Mouse (Mus musculus): ENCODE results near the gene Sbk2.

The Sbk2 gene

DNA sequence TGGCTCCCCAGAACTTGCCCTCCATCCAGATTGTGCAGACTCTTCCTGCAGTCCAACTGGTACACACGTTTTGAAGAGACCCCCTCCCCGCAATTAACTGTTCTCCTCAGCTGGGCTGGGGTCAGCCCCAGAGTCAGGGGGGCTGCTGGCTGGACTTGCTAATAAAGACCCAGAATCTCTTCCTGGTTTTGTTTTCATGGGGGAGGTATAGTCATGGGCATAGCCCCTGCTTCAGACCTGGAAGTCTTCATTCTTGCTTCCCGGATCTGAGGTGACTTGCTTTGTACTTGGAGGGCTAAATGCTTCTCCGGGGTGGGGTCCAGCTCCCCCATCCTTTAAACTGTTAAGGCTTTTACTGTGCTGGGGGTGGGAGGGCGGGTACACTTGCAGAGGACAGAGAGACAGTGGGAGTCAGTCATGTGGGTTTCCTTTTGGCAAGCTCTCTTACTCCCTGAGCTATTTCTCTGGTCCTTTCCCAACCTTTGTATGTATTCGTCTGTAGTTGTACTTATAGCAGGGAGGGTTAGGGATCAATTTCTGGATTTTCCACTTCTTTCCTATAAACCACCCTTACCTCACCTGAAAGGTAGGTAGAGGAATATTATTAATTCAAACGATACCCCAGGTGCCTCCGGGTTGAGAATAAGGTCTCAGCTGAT lies 42.3 kb downstream of the Sbk2 start, which contains the start of gene Nat14:
Nat14 (plus strand) TSS at position 205 of the 659 bp plus-strand sequence.
- no peak for DNase-seq (ENCODE audit: low spot score)

DNA sequence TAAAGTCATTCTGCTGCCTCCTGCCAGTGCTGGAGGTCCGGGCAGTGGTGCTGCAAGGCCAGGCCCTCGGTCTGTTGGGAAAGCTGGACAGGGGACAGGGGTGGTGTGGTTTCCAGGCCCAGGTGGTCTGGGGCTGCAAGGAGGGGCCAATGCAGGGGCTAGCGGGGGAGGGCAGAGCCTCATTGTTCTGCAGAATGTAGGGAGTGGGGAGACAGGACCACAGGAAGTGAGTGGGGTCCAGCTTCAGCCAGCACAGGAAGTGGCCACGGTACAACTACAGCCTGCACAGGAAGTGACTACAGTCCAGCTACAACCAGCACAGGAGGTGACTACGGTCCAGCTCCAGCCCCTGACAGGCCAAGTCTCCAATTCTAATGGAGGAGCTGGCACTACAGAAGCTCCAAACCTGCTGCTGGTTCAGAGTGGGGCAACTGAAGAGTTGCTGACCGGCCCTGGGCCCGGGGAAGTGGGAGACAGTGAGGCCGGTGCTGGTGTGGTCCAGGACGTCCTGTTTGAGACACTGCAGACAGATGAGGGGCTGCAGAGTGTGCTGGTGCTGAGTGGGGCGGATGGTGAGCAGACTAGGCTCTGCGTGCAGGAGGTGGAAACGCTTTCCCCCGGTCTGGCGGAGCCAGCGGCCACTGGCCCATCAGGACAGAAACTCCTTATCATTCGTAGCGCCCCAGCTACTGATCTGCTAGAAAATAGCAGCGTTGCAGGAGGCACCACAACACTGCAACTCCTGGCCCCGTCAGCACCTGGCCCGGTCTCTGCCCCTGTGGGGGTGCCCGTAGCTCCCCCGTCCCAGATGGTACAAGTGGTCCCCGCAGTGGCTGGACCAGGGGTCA lies 43.0 kb downstream of the Sbk2 start:
- DNase-seq (ENCODE audit: low spot score): no peak

DNA sequence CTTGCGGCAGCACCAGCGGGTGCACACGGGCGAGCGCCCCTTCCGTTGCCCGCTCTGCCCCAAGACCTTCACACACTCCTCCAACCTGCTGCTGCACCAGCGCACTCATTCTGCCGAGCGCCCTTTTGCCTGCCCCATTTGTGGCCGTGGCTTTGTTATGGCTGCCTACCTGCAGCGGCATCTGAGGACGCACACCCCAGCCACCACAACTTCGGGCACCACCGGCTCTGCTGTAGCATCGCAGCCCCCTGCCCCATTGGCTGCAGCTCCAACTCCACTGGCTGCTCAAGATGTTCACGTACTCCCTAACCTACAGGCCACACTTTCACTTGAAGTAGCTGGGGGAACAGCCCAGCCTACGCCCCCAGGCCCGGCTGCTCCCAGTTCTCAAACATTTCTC lies 43.7 kb downstream of the Sbk2 start:
- DNase-seq (ENCODE audit: low spot score): no peak

DNA sequence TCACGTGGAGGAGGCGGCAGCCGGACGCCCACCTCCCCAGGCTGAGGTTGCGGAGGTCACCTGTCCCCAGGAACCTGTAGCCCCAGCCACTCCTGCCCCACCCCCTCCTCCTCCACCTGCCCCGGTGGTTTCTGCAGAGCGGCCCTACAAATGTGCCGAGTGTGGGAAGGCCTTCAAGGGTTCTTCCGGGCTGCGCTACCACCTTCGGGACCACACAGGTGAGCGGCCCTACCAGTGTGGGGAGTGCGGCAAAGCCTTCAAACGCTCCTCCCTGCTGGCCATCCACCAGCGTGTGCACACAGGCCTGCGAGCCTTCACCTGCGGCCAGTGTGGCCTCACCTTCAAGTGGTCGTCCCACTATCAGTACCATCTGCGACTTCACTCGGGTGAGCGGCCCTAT lies 44.2 kb downstream of the Sbk2 start:
- no peak for DNase-seq (ENCODE audit: low spot score)

DNA sequence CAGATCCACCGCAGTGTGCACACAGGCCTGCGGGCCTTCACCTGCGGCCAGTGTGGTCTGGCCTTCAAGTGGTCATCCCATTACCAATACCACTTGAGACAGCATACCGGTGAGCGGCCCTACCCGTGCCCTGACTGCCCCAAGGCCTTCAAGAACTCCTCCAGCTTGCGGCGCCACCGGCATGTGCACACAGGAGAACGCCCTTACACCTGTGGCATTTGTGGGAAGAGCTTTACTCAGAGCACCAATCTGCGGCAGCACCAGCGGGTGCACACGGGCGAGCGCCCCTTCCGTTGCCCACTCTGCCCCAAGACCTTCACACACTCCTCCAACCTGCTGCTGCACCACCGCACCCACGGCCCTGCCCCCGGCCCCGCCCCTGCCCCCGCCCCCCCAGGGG lies 45.1 kb downstream of the Sbk2 start:
- no peak for DNase-seq (ENCODE audit: low spot score)

DNA sequence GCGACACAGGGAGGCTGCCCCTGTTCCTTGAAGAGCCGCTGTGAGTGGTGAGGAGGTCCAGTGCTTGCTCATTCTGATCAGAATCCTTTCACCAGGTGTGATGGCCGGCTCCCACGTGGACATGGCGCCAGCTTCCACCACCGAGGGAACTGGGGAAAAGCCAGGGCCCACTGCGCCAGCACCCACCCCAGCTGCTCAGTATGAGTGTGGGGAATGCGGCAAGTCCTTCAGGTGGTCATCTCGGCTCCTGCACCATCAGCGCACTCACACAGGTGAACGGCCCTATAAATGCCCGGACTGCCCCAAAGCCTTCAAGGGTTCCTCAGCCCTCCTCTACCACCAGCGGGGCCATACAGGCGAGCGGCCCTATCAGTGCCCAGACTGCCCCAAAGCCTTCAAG lies 45.5 kb downstream of the Sbk2 start:
- no peak for DNase-seq (ENCODE audit: low spot score)

DNA sequence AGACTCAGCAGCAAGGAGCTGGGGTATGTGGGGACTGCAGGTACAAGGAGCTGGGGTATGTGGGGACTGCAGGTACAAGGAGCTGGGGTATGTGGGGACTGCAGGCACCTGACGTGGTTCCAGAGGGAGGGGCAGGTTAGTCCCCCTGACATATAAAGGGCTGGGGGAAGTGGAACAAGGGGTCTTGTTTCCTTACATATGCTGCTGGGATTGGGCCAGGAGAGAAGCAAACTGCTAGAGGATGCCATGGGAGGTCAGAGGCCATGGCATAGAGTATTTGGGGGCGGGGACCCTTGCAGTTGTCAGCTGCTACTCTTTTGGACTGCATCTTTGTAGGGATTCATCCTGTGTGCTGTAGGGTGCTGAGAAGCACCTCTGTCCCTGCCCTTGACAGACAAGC lies 46.7 kb downstream of the Sbk2 start:
- DNase-seq (ENCODE audit: low spot score): no peak

DNA sequence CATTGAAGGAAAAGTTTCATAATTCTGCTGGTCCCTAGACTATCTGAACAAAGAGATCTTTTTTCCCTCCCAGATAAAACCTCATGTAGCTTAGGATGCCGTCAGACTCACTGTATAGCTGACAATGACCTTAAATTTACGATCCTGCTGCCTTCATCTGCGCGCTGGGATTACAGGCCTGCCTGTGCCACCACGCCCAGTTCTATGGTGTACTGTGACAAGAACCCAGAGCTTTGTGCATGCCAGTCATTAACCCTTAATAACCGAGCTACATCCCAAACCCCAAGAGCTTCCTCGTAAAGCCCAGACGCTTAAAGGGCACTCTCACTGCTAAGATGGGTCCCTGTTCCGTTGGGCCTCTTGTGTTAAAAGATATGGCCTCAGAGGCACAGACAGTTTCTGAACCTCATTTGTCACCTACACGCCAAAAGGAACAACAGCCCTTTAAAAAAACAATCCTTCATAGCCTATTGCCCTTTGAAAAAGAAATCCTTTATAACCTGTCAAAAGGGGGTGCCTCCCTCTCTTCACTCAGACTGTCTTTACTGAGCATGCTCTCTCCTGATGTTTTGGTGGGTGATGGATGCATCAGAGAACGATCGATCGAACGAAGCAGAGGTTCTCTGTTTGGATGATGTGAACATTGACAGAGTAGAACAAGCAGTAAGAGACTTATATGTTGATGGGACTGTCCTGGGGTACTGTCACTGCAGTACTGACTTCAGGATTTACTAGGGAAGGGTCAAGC lies 48.4 kb downstream of the Sbk2 start:
- peak; percentile 70 for DNase-seq (ENCODE audit: low spot score)

DNA sequence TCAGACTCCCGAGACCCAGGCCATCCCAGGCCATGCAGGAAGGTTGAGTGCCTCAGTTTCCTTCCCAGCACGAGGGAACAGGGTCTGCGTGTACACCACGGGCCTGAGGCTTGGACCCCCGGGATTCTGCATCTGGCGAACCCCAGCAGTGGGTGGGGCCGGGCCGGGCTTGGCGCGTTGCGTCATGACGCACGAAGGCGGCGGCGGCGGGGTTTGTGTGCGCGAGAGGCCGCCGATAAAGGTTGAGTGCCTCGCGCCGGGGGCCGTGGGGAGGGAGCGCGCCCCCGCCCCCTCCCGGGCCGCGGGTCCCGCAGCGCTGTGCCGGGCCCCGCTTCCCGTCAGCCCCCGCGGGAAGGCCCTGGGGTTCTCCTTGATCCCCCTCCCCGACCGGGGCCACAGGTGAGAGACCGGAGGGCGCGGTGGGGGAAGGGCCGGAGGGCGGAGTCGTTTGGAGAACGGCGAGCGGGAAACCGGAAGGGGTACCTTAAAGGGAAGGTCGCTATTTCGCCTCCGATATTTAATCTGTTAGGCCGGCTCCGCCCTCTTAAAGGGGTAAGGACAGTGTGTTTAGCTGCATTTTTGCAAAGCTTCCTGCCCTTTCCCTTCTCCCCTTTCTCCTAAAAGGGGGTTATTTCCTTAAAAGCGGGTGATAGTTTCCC lies 49.1 kb downstream of the Sbk2 start, which contains the start of gene Zfp628:
Zfp628 (plus strand) TSS at position 211 of the 659 bp plus-strand sequence.
- DNase-seq (ENCODE audit: low spot score): peak; percentile 94

DNA sequence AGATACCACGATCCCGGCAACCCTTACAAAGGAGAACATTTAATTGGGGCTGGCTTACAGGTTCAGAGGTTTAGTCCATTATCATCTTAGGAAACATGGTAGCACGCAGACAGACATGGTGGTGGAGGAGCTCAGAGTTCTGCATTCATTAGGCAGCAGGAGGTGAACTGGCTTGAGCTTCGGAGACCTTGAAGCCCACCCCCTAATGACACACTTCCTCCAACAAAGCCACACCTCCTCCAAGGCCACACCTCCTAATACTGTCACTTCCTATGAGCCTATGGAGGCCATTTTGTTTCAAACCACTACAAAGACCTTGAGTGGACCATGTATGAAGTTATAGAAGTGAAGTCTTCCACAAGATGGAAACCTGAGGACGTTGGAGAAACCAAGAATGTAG lies 52.0 kb downstream of the Sbk2 start:
- no peak for DNase-seq (ENCODE audit: low spot score)

DNA sequence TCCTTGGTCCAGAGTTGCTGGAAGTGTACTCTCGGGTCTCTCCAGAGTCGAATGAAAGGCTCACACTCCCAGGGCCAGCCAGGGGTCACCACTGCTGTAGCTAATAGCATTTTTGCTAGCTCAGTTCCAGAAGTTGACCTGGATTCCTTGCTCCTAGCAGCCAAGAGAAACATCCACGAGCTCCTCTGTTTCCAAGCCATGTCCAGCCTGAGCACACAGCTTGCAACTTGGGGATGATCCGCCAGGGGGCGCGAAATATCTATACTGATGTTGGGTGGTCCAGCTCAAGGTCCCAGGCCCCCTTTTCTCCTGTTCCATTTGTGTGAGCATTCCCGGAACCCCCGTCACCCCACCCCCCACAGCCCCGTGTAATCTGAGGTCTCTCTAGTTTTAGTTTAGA lies 52.6 kb downstream of the Sbk2 start:
- DNase-seq (ENCODE audit: low spot score): no peak

DNA sequence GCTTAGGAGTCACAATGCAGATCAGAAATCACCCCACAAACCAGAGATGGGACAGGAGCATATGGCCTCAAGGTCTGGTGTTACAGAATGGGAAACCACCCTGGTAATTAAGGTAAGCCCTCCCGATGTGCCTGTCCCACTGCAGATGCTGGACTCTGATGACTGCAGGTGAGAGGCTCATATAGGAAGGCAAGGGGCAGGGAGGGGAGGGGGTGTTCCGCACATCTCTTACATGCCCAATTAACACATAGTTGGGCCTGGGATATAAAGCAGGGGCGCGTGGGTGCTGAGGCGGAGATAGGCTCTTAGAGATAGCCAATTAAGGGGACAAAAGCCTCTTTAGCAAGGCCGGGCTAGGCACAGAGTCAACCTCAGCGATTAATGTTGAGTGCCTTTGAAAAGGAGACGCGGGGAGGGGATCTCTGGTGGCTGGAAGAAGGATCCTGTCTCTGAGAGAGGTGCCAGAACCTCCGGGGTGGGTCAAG lies 57.7 kb downstream of the Sbk2 start, which contains the start of gene Gm36210:
Gm36210 (minus strand) TSS at position 51 of the 485 bp plus-strand sequence.
- no peak for DNase-seq (ENCODE audit: low spot score)

DNA sequence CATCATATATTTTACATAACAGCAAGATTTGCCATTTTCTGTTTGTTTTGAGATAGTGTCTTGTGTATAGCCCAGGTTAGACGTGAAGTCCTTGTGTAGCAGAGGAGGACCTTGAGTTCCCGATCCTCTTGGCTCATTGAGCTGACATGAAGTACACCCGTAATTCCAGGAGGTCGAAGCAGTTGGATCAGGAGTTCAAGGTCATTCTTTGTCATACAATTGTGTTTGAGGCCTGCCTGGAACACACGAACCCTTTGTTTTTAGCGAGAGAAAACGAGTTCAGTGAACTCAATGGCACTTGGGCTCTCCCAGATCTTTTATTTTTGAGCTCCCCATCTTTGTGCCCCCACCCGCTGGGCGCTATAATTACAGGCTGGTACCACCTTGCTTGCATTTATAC lies 61.8 kb downstream of the Sbk2 start:
- DNase-seq (ENCODE audit: low spot score): no peak

DNA sequence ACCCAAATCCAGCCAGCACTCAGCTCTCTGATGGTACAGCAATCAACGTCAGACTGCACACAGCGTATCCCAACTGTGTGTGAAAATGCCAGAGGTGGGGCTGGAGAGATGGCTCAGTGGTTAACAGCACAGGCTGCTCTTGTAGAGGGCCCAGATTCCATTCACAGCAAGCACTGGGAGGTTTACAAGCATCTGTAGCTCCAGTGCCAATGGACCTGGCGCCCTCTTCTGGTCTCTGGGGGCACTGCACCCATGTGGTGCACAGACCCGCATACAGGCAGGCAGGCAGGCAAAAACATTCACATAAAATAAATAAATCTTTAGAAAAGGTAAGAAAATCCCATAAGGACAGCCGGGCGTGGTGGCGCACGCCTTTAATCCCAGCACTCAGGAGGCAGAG lies 63.0 kb downstream of the Sbk2 start:
- no peak for DNase-seq (ENCODE audit: low spot score)

DNA sequence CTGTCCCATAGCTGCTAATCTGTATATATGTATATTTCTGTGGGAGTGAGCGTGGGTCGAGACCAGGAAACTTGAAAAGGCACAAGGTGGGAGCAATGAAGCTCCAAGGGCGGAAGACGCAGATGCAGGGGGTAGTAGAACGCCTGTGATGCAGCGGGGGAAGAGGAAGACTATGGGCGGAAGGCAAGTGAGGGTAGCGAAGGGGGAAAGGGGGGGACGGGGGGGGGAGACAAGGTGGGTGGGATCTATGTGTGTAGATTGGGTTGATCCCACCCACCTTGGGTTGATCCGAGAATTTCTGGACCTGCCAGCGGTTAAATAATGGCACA lies 63.7 kb downstream of the Sbk2 start:
- no peak for DNase-seq (ENCODE audit: low spot score)

DNA sequence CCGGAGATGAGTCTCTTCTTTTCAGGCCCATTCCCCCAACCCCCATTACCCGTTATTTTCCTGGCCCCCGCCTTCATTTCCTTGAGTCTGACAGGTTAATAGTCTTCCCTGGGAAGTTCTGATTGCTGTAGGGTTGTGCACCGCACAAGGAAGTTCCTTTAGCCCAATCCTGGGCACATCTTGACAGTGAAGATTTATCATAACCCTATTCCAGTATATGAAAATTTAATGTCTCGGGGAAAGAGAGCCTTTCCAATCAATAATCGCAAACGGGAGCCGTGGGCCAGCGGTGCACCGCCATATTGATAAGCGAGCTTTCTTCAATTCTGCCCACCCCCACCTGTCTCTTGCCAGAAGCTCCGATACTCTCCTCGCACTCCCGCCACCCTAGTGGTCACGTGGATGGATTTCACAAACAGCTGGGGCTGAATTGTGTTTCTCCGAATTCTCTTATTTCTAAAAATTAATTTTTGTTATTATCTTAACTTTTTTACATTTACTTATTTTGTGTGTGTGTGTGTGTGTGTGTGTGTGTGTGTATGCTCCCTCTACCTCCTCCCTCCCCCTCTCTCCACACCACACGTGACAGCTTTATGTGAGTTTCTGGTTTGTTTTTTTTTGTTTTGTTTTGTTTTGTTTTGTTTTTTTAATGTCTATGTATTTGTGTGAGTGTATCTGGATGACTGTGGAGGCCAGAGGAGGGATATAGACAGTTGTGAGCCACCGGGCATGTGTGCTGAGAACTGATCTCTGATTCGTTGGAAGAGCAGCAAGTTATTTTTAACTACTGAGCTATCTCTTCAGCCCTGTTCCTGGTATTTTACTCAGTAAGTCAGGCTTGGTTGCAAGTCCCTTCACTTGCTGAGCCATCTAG lies 64.3 kb downstream of the Sbk2 start:
- DNase-seq (ENCODE audit: low spot score): no peak

DNA sequence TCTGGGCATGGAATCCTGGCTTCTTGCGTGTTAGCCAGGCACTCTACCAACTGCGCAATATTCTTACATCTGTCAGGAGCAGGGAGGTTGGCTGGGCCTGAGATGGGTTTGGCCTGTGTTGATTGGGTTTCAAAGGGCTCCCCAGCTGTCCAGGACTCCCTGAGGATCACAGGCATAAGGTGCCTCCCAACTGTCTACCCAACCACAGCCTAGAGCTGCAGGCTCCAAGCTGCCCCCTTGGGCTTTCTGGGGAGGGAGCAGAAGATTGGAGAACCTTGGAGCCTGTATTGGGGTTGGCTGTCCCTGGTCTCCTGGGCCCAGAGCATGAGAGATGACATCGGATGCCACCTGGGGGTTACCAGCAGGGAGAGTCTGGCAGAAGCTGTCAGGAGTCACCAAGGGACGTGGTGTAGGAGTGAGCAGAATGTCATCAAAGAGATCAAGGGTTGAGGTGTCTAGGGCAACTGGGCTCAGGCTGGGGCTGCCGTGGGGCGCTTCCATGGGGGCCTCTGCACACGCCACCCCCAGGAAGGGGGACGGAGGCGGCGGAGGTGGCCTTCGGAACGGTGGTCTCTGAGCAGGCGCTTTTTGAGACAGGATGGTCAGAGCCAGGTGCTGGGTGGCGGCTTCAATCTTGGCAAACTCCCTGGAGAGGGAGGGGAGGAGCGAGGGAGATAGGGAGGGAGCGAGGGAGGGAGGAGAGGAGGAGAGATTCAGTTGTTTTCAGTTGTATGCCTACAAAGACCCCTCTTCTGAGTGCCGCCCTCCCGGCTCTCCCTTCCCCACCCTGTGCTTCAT lies 65.2 kb downstream of the Sbk2 start:
- no peak for DNase-seq (ENCODE audit: low spot score)

DNA sequence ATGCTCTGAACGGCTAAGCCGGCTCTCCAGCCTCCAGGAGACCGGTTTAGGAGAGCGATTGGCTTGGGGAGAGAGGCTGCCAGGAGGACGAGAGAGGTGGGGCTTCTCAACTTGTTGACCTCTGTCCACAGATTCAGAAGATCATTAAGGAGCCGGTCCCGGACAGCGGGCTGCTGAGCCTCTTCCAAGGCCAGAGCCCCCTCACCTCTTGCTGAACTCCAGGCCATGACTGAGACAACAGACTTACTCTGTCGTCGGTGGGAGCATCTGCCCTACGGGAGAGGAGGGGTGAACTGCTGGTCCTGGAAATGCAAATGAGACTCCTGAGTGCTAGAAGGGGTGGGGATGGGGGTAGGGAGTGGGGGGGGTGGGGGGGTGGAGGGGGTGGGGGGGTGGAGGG lies 69.0 kb downstream of the Sbk2 start:
- no peak for DNase-seq (ENCODE audit: low spot score)

Measured in MN1 (cell line).